Mouse (Mus musculus) spleen, adult 2 months (tissue): ENCODE results near the gene Mrpl52.

Source experiments
- CTCF ChIP-seq: fragments of 200-500 bp; IDR thresholded peaks from 2 replicates; pipeline ENCODE4 v1.5.1; 2011; ENCODE audit warnings: mild to moderate bottlenecking, inconsistent platforms; ENCODE audit not compliant: insufficient read depth, insufficient read length, insufficient replicate concordance; ENCODE audit errors: extremely low read depth
- POLR2A ChIP-seq: fragments of 200-500 bp; IDR thresholded peaks from 2 replicates; pipeline ENCODE4 v1.6.1; 2011; ENCODE audit warnings: low read depth, low read length, inconsistent platforms

DNA sequence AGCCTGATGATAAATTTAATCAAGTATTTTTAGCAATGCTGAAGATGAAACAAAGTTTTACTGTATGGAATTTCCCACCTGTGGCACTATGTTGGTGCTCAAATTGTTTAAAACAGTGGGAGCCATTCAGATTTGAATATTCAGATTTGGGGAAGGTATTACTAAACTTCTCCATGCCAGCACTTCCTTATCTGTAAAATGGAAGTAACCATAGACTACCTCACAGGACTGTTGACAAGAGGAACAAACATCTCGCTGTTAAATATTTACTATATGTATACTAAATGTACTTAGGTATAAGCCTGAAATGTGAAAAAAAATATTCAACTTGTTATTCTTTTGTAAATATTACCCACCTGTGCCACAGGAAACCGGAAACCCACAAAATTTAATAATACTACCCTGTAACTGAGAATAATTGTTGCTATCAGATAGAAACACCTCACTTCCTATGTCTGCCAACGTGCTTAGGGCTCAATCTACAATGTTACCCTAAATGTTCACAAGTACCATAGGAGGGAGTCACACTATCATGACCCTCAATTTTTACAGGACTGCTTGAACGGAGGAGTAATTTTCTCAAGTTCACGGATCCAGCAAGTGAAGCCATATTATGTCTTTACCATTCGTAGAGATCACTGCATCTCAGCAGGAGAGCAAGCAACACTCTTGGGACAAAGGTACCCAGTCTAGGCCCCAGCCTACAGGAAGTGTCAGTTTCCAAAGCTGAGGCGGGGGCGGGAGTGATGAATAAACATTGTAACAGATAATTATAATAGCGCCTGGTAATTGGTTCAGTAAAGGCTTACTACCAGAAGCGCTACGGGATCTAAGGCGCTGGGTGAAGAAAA lies 36.6 kb downstream of the Mrpl52 start:
- TF ChIP-seq CTCF (no peak), POLR2A (no peak; the same call in 1 of the 2 replicates)
